Mouse (Mus musculus) kidney, postnatal 10 days (tissue): ENCODE results near the gene Tvp23a.

Experiments
- DNase-seq: peaks from one replicate; pipeline ENCODE4 v3.0.0; 2021; ENCODE audit warnings: mixed read lengths

Tvp23a gene

DNA sequence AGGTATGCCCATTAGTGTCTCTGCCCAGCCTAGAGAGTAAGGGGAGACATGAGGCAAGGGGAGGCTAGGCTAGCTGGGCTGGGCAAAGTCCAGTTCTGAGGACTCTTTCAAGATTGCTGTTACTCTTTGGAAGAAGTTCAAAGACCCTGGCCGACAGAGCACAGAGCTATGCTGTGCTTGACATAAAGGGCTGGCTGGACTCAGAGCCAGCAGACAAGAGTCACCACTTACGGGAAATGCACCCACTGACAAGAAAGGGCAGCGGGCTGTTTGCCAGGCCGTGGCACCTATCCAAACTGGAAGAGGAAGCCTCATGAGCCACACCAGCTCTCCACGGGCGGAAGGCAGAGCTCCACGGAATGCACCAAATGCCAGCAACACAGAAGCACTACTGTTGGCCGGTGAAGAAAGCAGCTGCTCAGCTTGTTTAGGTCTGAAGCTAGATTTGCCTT lies 5.3 kb upstream of the Tvp23a start:
- DNase-seq, result peak; percentile 92

GRCm38 (mm10) chr16:10451906-10452305 lies 4.7 kb upstream of the Tvp23a start:
- no peak for DNase-seq

GRCm38 (mm10) chr16:10448931-10449330 lies 1.8 kb upstream of the Tvp23a start:
- peak; percentile 27 for DNase-seq

- no peak for DNase-seq
Measured at GRCm38 (mm10) chr16:10447781-10448180, 619 bp upstream of the Tvp23a start.

DNA sequence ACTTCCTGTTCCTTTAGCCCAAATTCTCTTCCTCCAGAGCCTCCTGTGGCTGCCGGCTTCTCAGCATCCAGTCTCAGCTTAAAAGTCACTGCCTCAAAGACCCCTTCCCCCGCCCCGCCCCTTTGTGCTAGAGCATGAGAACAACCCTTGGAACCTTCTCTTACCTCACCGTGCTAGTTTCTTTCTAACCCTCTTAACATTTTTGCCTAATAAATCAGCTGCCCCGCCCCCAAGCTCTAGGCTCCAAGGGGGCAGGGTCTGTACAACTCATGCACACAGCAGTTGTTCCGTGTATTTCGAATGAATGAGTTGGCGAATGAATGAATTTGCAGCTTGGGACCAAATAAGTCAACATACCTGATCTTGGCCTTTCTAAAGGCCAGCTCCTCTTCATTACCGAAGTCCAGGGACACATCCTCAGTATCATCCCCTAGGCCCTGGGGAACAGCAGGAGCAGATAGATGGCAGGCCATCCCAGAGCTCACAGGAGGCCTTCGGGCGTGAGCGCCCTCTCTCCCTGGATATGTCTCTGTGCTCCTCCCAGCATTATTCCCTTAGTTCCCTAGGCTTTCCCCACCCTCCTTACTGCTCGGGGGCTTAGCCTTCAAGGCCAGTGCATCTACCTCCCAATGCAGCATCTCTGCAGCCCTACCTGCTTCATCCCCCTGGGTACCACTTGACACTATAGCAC lies 444 bp downstream of the Tvp23a start:
- DNase-seq, result no peak

DNA sequence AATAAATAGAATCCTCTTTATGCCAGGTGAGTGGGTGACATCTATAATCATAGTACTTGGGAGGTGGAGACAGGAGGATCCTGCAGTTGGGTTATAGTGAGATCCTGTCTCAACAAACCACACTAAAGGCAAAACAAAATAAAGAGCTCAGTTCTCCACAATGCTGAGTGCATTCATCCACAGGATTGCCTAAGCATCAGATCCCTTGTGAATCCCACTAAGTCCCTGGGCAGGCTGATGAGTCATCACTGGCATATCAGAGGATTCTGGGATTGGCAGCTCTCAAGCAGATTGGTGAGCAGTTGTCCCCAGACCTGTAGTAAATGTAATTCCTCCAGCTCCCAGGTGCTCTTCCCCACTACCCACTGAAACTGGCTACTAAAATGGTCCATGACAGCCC lies 3.4 kb downstream of the Tvp23a start:
- no peak for DNase-seq

- DNase-seq, result no peak
Measured at GRCm38 (mm10) chr16:10441761-10442160, 5.4 kb downstream of the Tvp23a start.

DNA sequence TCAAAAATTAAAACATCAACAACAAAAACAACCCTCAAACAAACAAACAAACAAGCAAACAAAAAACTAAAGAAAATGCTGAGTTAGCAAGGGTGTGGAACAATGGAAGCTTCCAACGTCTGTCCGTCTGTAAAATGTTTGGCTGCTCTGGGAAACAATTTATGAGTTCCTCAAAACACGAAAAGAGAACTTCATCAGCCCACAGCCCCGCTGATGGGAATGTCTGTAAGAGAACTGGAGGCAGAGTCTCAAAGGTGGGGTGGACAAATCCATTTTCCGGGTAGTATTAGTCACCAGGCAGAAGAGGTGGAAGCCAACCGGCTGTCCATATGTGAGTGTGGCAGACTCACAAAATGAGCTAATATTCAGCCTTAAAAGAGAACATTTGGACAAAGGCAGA lies 5.8 kb downstream of the Tvp23a start:
- no peak for DNase-seq

GRCm38 (mm10) chr16:10438055-10438454 lies 9.1 kb downstream of the Tvp23a start:
- no peak for DNase-seq

- peak; percentile 48 for DNase-seq
Measured at GRCm38 (mm10) chr16:10436166-10436565, 11.0 kb downstream of the Tvp23a start.

DNA sequence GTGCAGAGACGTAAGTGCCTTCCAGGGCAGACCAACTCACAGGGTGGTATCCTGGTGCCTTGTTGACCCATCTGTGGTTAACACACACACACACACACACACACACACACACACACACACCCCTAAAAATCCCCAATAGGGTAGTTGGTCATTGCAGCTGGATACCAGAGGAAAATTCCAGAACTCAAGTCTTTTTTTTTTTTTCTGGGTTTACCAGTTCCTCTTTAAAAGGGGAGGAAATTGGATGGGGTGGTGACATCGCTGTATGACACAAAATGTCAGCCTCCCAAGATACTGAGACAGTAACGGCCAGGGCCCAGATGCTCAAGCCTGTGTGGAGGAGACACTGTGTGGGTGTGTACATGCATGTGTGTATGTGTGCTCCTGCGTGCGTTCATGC lies 13.8 kb downstream of the Tvp23a start:
- DNase-seq, result no peak

- no peak for DNase-seq
Measured at GRCm38 (mm10) chr16:10432387-10432786, 14.8 kb downstream of the Tvp23a start.

GRCm38 (mm10) chr16:10431911-10432310 lies 15.3 kb downstream of the Tvp23a start:
- no peak for DNase-seq

DNA sequence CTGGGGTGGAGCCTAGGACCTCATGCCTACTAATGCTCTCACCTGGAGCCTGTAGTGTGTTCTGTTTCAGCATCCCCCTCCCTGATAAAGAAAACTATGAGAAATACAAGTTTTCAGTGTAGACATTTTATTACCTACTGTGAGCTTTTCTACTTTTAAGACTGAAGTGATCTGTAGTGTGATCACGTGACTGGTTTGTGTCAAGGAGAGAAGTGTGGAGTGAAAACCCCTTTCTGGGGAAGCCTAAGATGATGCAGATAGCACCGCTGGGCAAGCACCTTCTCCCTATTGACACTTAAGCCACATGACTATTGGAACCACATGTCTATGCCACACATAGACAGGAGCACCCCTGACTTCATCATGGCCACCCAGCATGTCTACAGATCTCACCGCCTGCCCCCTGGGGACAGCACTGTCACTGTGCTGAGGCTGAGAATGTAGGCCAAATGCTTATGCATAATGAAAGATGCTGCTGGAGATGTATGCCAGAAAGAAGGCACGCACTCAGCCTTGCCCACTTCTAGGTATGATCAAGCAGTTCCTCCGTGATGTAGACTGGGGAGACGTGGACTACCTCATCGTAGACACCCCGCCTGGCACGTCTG lies 26.6 kb downstream of the Tvp23a start:
- DNase-seq, result no peak

GRCm38 (mm10) chr16:10417723-10418259 lies 29.4 kb downstream of the Tvp23a start:
- DNase-seq, result no peak

GRCm38 (mm10) chr16:10416866-10417265 lies 30.3 kb downstream of the Tvp23a start:
- no peak for DNase-seq

GRCm38 (mm10) chr16:10415976-10416375 lies 31.2 kb downstream of the Tvp23a start:
- peak; percentile 63 for DNase-seq

- peak; percentile 96 for DNase-seq
Measured at GRCm38 (mm10) chr16:10411764-10412746, 35.1 kb downstream of the Tvp23a start, which contains the start of gene Nubp1. Nubp1 (plus strand) TSS chr16:10411948.

- peak; percentile 91 for DNase-seq
Measured at GRCm38 (mm10) chr16:10399160-10399559, 48.0 kb downstream of the Tvp23a start.

DNA sequence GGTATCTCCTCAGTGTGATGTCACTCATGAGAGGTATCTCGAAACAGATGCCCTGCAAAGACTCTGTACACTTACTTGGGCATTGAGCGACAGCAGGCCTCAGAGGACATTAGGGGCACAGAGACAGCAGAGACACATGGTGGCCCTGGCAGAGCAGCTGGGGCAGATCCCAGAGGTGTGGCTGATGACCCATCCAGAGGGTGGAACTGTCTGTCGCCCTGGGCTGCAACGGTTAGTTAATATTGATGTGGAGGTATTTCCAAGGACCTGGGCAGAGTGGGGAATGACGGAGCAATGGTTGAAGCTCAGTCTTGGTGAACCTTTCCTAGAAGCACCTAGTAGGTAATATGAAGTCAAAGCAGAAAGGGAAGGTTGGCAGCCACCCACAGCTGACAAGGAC lies 48.4 kb downstream of the Tvp23a start:
- no peak for DNase-seq

DNA sequence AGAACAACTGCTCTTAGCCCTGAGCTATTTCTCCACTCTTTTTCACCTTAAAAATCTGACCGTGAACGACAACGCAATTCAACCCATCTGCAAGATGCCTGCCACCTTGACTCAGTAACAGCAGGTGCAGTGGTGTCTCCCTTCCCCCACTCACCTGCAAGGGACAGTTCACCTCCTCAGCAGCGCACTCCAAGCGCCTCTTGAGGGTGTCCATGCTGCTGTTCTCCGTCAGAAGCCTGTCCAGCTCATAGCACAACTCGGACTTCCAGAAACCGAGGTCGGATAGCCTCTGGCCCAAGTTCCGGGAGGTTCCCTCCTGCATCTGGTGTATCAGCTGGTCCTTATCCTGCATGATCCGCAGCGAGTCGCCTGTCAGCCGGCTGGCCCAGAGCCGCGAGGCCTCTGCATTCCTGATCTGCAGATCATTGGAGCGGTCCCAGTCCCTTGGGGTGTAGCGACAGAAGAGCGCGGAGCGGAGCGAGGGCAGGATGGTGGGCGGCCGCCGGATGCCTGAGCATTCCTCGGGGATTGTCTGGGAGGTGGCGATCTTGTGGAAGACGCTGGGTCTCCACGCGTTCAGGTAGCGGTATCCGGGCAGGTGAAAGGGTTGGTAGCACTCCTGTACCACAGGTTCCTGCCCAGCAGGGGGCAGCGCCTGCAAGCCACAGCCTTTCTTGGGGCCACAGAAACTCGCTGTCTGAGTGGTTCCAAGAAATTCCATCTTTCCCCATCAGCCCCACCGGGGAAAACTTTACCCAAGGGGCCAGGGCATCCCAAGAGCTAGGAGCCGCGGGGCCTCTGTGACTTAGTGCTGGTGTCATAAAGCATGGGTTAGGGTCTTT lies 52.2 kb downstream of the Tvp23a start, which contains the start of gene Tekt5:
Tekt5 (minus strand) TSS at position 792 of the 842 bp plus-strand sequence.
- peak; percentile 90 for DNase-seq

- DNase-seq, result no peak
Measured at GRCm38 (mm10) chr16:10392587-10392986, 54.6 kb downstream of the Tvp23a start.
